Mouse (Mus musculus) cerebellum, adult 2 months (tissue): ENCODE measurements around the gene Ppm1l. TPM values are rescaled to one million over a fixed set of nuclear protein-coding genes. Genes with fewer than 3 reads are reported as not detected.
A peak's percentile ranks its signal among the peaks of the same experiment; 100 is the strongest.

Experiments
- DNase-seq, 2 experiments: peaks; one replicate each; pipeline ENCODE4 v3.0.0; 2021
- H3K27ac ChIP-seq: fragments of 200-500 bp; 2 replicates; pipeline ENCODE4 v1.5.1; 2012; ENCODE audit warnings: low read length, control low read depth, inconsistent platforms; ENCODE audit not compliant: insufficient read depth
- H3K27me3 ChIP-seq: fragments of 200-500 bp; 2 replicates; pipeline ENCODE4 v1.6.1; 2012; ENCODE audit warnings: inconsistent platforms, mild to moderate bottlenecking, low read length, moderate library complexity; ENCODE audit not compliant: control insufficient read depth, insufficient read depth
- H3K4me1 ChIP-seq: fragments of 200-500 bp; 2 replicates; pipeline ENCODE4 v1.6.1; 2011; ENCODE audit warnings: low read length; ENCODE audit not compliant: control insufficient read depth, insufficient read depth
- H3K4me3 ChIP-seq: fragments of 200-500 bp; replicated peaks from 2 replicates; pipeline ENCODE3; 2011; ENCODE audit warnings: mild to moderate bottlenecking, low read depth, low read length, control low read depth; ENCODE audit not compliant: insufficient read depth
- CTCF ChIP-seq: fragments of 200-500 bp; IDR thresholded peaks from 2 replicates; pipeline ENCODE4 v1.5.1; 2011; ENCODE audit warnings: low read depth, mild to moderate bottlenecking, control low read depth, low read length, moderate library complexity, borderline replicate concordance; ENCODE audit not compliant: insufficient read depth
- POLR2A ChIP-seq: fragments of 200-500 bp; IDR thresholded peaks from 2 replicates; pipeline ENCODE4 v1.6.1; 2011; ENCODE audit warnings: low read length, control low read depth, borderline replicate concordance; ENCODE audit not compliant: insufficient read depth
- WGBS: fragments of 180-500 bp; shearing (Covaris S2); methylation state at CpG from one replicate; pipeline ENCODE4 v1.1.7; 2018; 5-methylcytosine and 5-hydroxymethylcytosine counted together
- polyA plus RNA-seq: library from polyadenylated mRNA; depleted of rRNA; stranded (reverse); fragments of >200 nt; gene quantifications from 2 replicates; pipeline ENCODE4 v1.2.3, GENCODE M21; 2012

The Ppm1l gene
- polyA plus RNA-seq, 1 experiment: 38.2 TPM

- no peaks in the 10 kb centered on the region for H3K27me3 ChIP-seq
- no peak overlapping the region for H3K27ac ChIP-seq
- no peak overlapping the region for H3K4me3 ChIP-seq
- peaks cover 7% of the 10 kb centered on the region for H3K4me1 ChIP-seq
- DNase-seq: peak; percentile 73
- TF ChIP-seq CTCF (peak; percentile 73), POLR2A (no peak)
- 30% methylated on average over 4 of the region's 4 CpGs for WGBS
Observed at GRCm38 (mm10) chr3:69481835-69482234, 165.2 kb downstream of the Ppm1l start.

GRCm38 (mm10) chr3:69484006-69484574 is 167.4 kb downstream of the Ppm1l start:
- no peak for DNase-seq
- TF ChIP-seq CTCF (no peak), POLR2A (no peak)
- 58% methylated on average over 13 of the region's 13 CpGs for WGBS
- Histone ChIP-seq H3K27ac (no peak overlapping the region), H3K4me1 (peaks cover 7% of the 10 kb centered on the region), H3K27me3 (no peaks in the 10 kb centered on the region), H3K4me3 (peak overlapping the region; percentile 3)

GRCm38 (mm10) chr3:69484582-69484981 is 167.9 kb downstream of the Ppm1l start:
- H3K27me3 ChIP-seq: no peaks in the 10 kb centered on the region
- 45% methylated on average over 4 of the region's 4 CpGs for WGBS
- H3K27ac ChIP-seq: 0 out of 2 replicates have a peak overlapping the region, but pooled peaks have one; percentile 38
- peak; percentile 49 to 54 for DNase-seq
- H3K4me3 ChIP-seq: no peak overlapping the region
- H3K4me1 ChIP-seq: peaks cover 10% of the 10 kb centered on the region
- no peak for TF ChIP-seq POLR2A
- TF ChIP-seq CTCF: no peak

DNA sequence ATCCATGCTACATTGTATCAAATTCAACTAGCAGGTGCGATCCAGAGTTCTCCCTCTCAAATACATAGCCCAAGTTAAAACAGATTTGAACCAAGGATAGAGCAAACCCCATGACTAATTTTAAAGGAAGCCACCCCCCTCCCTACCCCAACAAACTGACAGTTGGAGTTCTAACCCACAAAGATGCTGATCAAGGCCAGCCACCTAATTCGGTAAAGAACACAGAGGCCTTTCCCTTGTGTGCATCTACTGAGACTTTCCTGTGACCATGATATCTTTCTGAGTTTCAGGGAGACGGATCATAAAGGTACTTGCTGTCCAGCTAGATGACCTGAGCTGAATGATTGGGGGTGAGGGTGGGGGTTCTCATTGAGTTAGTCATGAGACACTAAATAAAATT is 168.7 kb downstream of the Ppm1l start:
- 85% methylated on average over 3 of the region's 3 CpGs for WGBS
- peaks cover 13% of the 10 kb centered on the region for H3K4me1 ChIP-seq
- no peak for DNase-seq
- no peak overlapping the region for H3K4me3 ChIP-seq
- TF ChIP-seq CTCF (no peak), POLR2A (no peak)
- no peak overlapping the region for H3K27ac ChIP-seq
- no peaks in the 10 kb centered on the region for H3K27me3 ChIP-seq

GRCm38 (mm10) chr3:69485756-69486155 is 169.1 kb downstream of the Ppm1l start:
- WGBS: 69% methylated on average over 2 of the region's 2 CpGs
- H3K27ac ChIP-seq: no peak overlapping the region
- no peaks in the 10 kb centered on the region for H3K27me3 ChIP-seq
- DNase-seq: no peak
- TF ChIP-seq CTCF: no peak
- TF ChIP-seq POLR2A: no peak
- H3K4me3 ChIP-seq: no peak overlapping the region
- peaks cover 14% of the 10 kb centered on the region for H3K4me1 ChIP-seq

DNA sequence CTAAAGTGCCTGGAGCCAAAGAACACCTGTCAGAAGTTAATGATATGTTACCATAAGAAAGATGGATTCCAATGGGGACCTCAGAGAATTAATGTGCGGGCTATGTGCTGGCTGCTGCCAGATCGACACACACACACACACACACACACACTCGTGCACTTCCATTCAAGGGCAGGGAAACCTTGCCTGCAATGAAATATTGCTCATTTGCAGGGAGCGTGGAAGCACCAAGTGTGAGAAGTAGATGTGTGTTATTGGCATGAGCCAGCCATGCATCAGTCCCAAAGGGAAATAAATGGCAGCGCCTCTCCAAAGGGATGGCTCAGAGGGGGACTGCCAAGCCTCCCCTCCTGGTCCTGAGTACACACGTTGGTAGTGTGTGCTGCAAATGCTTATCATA is 170.8 kb downstream of the Ppm1l start:
- no peaks in the 10 kb centered on the region for H3K27me3 ChIP-seq
- 87% methylated on average over 6 of the region's 6 CpGs for WGBS
- H3K27ac ChIP-seq: no peak overlapping the region
- H3K4me3 ChIP-seq: no peak overlapping the region
- DNase-seq: no peak
- peaks cover 17% of the 10 kb centered on the region for H3K4me1 ChIP-seq
- TF ChIP-seq POLR2A: no peak

DNA sequence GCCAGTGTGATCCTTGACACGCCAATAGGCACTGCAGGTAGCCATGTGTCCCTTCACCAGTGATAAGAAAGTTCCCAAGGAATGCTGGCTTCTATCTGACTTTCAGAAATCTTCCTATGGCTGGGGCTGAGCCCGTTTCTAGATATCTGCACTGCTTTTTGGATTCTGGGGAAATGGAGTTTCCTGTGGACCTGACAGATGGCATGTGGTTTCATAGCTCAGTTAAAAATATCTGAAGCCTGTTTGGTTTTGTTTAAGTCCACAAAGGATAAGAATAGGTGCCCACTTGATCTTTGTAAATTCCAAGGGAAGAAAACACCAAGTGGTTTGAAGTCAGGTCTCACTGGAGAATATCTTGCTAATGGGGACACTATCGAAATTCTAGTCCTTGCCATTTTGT is 173.0 kb downstream of the Ppm1l start:
- Histone ChIP-seq H3K27me3 (no peaks in the 10 kb centered on the region), H3K4me1 (peaks cover 11% of the 10 kb centered on the region), H3K4me3 (no peak overlapping the region), H3K27ac (peak overlapping the region; percentile 39)
- no peak for TF ChIP-seq CTCF
- no peak for TF ChIP-seq POLR2A
- 39% methylated on average over 3 of the region's 3 CpGs for WGBS
- peak; percentile 35 to 71 for DNase-seq

DNA sequence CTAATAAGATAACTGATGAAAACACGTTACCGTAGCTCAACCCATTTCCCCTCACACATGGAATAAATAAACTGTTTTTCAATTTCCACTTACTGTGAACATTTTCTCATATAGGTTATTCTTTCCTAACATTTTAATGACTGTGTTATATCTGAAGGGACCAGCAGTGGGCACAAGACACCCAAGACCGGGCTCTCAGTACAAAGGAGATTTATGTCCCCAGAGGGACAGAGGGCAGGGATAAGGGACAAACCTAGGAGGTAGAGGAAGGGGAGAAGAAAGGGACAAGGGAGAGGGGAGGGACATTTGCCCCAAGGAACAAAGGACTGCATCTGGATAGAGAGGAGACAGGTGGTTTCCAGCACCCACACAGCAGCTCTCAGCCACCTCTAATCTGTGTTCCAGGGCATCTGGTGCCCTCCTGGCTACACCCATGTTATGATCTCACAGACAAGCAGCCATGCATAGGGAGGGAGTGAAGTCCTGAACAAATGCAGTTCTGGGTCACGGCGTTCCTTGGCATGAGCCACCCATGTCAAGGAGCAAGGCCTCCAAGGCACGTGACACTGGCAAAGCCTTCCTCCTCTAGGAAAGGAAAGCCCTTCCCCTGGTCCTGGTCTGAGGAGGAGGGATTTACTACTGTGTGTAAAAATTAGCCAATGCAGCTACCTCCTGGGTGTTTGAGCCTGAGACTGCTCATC is 174.5 kb downstream of the Ppm1l start:
- Histone ChIP-seq H3K27ac (no peak overlapping the region), H3K4me1 (peaks cover 10% of the 10 kb centered on the region), H3K27me3 (no peaks in the 10 kb centered on the region), H3K4me3 (no peak overlapping the region)
- peak in 1 of 2 experiments; percentile 31 for DNase-seq
- TF ChIP-seq CTCF (no peak), POLR2A (no peak)
- 80% methylated on average over 6 of the region's 6 CpGs for WGBS
